Mouse (Mus musculus): ENCODE measurements around the gene Dnaja2. TPM values are rescaled to one million over a fixed set of nuclear protein-coding genes. Genes with fewer than 3 reads are reported as not detected.

The Dnaja2 gene
- polyA plus RNA-seq, 1 experiment from 2014 or later, result 166 TPM

DNA sequence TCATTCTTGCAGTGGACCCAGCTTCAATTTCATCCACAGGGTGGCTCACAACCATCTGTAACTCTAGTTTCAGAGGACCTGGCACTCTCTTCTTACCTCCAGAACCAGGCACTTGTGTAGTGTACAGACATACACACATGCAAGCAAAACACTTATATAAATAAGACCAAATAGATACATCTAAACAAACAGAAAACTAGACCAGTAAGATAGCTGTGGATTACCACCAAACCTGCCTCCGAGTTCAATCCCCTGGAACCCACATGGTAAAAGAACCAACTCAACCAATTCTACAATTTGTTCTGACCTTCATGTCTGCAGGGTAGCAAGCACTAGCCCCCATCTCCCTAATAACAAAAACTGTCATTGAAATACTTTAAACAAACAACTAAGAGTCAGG, 3.2 kb downstream of the Dnaja2 start:
- Histone ChIP-seq H3K4me3 (replicated peaks) (no peak overlapping the region), H3K4me1 (peaks cover 21% of the 10 kb centered on the region; the same call in 1 of the 2 replicates), H3K9me3 (replicated peaks) (no peaks in the 10 kb centered on the region), H3K36me3 (peaks cover 65% of the 10 kb centered on the region), H3K9ac (no peak overlapping the region), H3K27ac (no peak overlapping the region), H3K4me2 (no peak overlapping the region), H3K27me3 (no peaks in the 10 kb centered on the region)
- WGBS, result 91% methylated on average over 1 of the region's 1 CpGs
- ATAC-seq (replicated peaks; ENCODE audit: low FRiP score), result no peak

DNA sequence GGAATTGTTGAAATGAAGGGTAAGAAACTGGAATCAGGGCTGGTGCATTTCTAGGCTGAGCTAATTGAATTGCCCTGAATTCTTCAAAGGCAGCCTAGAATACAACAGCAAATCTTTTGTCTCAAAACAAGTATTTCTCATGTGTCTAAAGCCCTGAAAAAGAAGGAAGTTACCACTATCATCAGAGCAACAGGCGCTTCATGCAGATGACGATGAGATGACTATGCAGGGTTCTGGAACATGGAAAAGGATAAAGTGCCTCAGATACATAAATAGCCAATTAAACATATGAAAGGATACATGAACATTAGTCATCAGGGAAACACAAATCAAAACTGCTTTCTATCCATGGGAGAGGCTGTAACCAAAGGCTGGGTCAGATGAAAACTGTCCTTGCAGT, 18.8 kb downstream of the Dnaja2 start:
- Histone ChIP-seq H3K4me1 (no peaks in the 10 kb centered on the region), H3K9ac (no peak overlapping the region), H3K4me3 (replicated peaks) (no peak overlapping the region), H3K27ac (no peak overlapping the region), H3K27me3 (no peaks in the 10 kb centered on the region), H3K36me3 (peaks cover 73% of the 10 kb centered on the region), H3K9me3 (replicated peaks) (no peaks in the 10 kb centered on the region), H3K4me2 (no peak overlapping the region)
- no peak for ATAC-seq (replicated peaks; ENCODE audit: low FRiP score)
- WGBS, result 94% methylated on average over 2 of the region's 2 CpGs

DNA sequence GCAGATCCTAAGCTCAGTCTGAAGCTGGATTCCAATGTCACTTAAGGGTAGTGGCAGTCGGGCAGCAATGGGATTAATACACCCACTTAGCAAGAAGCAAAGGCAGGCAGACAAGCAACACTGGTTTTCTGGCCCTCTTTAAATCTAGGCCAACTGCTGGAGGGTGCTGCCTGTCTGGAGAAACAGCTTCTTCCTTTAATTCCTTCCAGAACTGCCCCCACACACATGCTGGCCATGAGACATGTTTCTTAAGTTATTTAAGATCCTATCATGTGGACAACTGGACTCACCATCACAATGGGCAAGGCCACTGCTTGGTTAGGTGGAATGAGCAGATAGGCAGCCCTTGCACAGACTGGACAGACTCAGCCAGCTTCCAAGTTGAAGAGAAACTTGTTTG, 21.0 kb downstream of the Dnaja2 start:
- Histone ChIP-seq H3K9ac (no peak overlapping the region), H3K4me1 (no peaks in the 10 kb centered on the region), H3K4me3 (replicated peaks) (no peak overlapping the region), H3K4me2 (no peak overlapping the region), H3K27ac (no peak overlapping the region; the same call in 1 of the 2 replicates), H3K27me3 (no peaks in the 10 kb centered on the region), H3K9me3 (replicated peaks) (no peaks in the 10 kb centered on the region), H3K36me3 (peaks cover 62% of the 10 kb centered on the region)
- 94% methylated on average over 1 of the region's 1 CpGs for WGBS
- no peak for ATAC-seq (replicated peaks; ENCODE audit: low FRiP score)

DNA sequence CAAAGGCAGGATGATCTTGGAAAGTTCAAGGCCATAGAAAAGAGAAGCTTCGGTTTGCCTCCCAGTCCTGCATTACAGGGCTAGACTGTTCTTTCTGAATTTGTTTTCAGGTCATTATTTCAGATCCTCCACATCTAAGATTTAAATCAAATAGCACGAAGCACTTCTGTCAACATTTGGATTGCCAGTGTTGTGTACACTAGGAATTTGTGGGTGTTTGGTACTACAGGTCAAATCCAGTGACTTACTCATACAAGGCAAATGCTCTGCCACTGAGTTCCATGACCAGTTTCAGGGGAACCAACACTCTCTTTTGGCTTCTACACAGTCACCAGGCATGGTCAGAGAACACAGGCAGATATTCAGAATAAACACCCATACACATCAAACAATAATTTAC, 21.7 kb downstream of the Dnaja2 start:
- Histone ChIP-seq H3K27ac (no peak overlapping the region), H3K36me3 (peaks cover 54% of the 10 kb centered on the region), H3K4me3 (replicated peaks) (no peak overlapping the region), H3K4me2 (no peak overlapping the region), H3K4me1 (no peaks in the 10 kb centered on the region), H3K9ac (no peak overlapping the region), H3K9me3 (replicated peaks) (no peaks in the 10 kb centered on the region), H3K27me3 (no peaks in the 10 kb centered on the region)
- 95% methylated on average over 2 of the region's 2 CpGs for WGBS
- no peak for ATAC-seq (replicated peaks; ENCODE audit: low FRiP score)

- H3K4me3 ChIP-seq (replicated peaks), result no peak overlapping the region
- H3K9ac ChIP-seq, result no peak overlapping the region
- 84% methylated on average over 4 of the region's 4 CpGs for WGBS
- no peak overlapping the region for H3K27ac ChIP-seq
- H3K9me3 ChIP-seq (replicated peaks), result no peaks in the 10 kb centered on the region
- no peak overlapping the region for H3K4me2 ChIP-seq
- ATAC-seq (replicated peaks; ENCODE audit: low FRiP score), result no peak
- H3K36me3 ChIP-seq, result peaks cover 48% of the 10 kb centered on the region
- no peaks in the 10 kb centered on the region for H3K4me1 ChIP-seq
- no peaks in the 10 kb centered on the region for H3K27me3 ChIP-seq
Observed at GRCm38 (mm10) chr8:85532843-85533242, 22.3 kb downstream of the Dnaja2 start.

GRCm38 (mm10) chr8:85531471-85531870, 23.7 kb downstream of the Dnaja2 start:
- Histone ChIP-seq H3K4me2 (no peak overlapping the region), H3K27me3 (no peaks in the 10 kb centered on the region), H3K9me3 (replicated peaks) (no peaks in the 10 kb centered on the region), H3K9ac (no peak overlapping the region), H3K4me3 (replicated peaks) (no peak overlapping the region), H3K4me1 (no peaks in the 10 kb centered on the region), H3K27ac (no peak overlapping the region), H3K36me3 (peaks cover 35% of the 10 kb centered on the region)
- 78% methylated on average over 3 of the region's 3 CpGs for whole genome bisulfite sequencing
- no peak for ATAC-seq (replicated peaks; ENCODE audit: low FRiP score)

- no peak overlapping the region for H3K4me2 ChIP-seq
- H3K27me3 ChIP-seq, result no peaks in the 10 kb centered on the region
- no peak for ATAC-seq (replicated peaks; ENCODE audit: low FRiP score)
- WGBS, result 93% methylated on average over 1 of the region's 1 CpGs
- no peaks in the 10 kb centered on the region for H3K9me3 ChIP-seq (replicated peaks)
- no peaks in the 10 kb centered on the region for H3K4me1 ChIP-seq
- H3K4me3 ChIP-seq (replicated peaks), result no peak overlapping the region
- H3K27ac ChIP-seq, result no peak overlapping the region
- peaks cover 27% of the 10 kb centered on the region for H3K36me3 ChIP-seq
- no peak overlapping the region for H3K9ac ChIP-seq
Observed at GRCm38 (mm10) chr8:85530717-85531116, 24.4 kb downstream of the Dnaja2 start.

DNA sequence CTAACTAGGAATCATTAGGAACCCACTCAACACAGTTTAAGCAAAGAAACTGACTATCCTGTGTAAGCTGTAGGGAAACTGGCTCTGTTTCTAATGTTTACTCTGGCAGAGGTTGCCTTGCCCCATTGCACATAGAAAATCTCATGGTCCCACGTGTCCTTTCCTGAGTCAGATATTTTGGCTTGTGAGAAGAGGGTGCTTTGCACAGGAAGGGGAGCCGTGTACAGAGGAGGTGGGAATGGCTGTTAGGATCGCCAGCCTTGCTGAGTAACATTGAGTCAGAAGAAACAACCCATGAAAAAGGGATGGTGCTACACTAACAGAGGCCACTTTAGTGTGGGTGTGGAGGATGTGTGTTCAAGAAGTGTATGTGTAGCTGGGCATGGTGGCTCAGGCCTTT, 26.2 kb downstream of the Dnaja2 start:
- Histone ChIP-seq H3K4me3 (replicated peaks) (no peak overlapping the region), H3K36me3 (peaks cover 14% of the 10 kb centered on the region; the same call in 1 of the 2 replicates), H3K9ac (no peak overlapping the region), H3K27ac (no peak overlapping the region), H3K27me3 (no peaks in the 10 kb centered on the region), H3K4me2 (no peak overlapping the region), H3K4me1 (no peaks in the 10 kb centered on the region), H3K9me3 (replicated peaks) (no peaks in the 10 kb centered on the region)
- 53% methylated on average over 3 of the region's 3 CpGs for WGBS
- no peak for ATAC-seq (replicated peaks; ENCODE audit: low FRiP score)

GRCm38 (mm10) chr8:85526105-85526504, 29.0 kb downstream of the Dnaja2 start:
- Histone ChIP-seq H3K4me2 (no peak overlapping the region), H3K9ac (no peak overlapping the region), H3K27ac (no peak overlapping the region), H3K9me3 (replicated peaks) (no peaks in the 10 kb centered on the region), H3K27me3 (no peaks in the 10 kb centered on the region), H3K36me3 (peaks cover 38% of the 10 kb centered on the region), H3K4me3 (replicated peaks) (no peak overlapping the region), H3K4me1 (no peaks in the 10 kb centered on the region)
- 27% methylated on average over 6 of the region's 6 CpGs for WGBS
- ATAC-seq (replicated peaks; ENCODE audit: low FRiP score), result no peak

GRCm38 (mm10) chr8:85524086-85524485, 31.1 kb downstream of the Dnaja2 start:
- Histone ChIP-seq H3K4me3 (replicated peaks) (no peak overlapping the region), H3K27ac (no peak overlapping the region), H3K9me3 (replicated peaks) (no peaks in the 10 kb centered on the region), H3K36me3 (peaks cover 46% of the 10 kb centered on the region), H3K4me1 (no peaks in the 10 kb centered on the region), H3K4me2 (no peak overlapping the region), H3K9ac (no peak overlapping the region), H3K27me3 (no peaks in the 10 kb centered on the region)
- no peak for ATAC-seq (replicated peaks; ENCODE audit: low FRiP score)
- WGBS, result 93% methylated on average over 7 of the region's 7 CpGs

- no peak overlapping the region for H3K4me3 ChIP-seq (replicated peaks)
- H3K27ac ChIP-seq, result no peak overlapping the region
- no peak overlapping the region for H3K4me2 ChIP-seq
- H3K9me3 ChIP-seq (replicated peaks), result no peaks in the 10 kb centered on the region
- no peak overlapping the region for H3K9ac ChIP-seq
- H3K27me3 ChIP-seq, result no peaks in the 10 kb centered on the region
- H3K36me3 ChIP-seq, result peaks cover 64% of the 10 kb centered on the region
- WGBS, result 90% methylated on average over 8 of the region's 8 CpGs
- ATAC-seq (replicated peaks; ENCODE audit: low FRiP score), result no peak
- H3K4me1 ChIP-seq, result no peaks in the 10 kb centered on the region
Observed at GRCm38 (mm10) chr8:85521332-85521731, 33.8 kb downstream of the Dnaja2 start.

DNA sequence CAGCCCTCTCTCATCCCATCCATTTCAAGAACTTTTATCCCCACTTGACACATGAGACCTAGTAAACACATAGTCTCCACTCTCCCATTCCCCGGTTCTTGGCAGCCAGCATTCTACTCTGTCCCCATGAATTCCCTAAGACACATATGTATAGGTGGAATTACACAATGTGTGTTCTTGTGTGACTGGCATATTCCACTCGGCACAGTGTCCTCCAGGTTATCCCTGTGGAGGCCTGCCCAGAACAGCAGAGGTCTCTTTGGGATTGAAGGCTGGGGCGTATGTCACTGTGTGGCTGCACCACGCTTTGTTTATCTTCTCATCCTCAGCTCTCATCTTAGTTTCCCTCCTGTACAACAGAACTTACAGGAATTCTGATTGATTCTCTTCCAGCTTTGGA, 34.6 kb downstream of the Dnaja2 start:
- Histone ChIP-seq H3K27me3 (no peaks in the 10 kb centered on the region), H3K4me3 (replicated peaks) (no peak overlapping the region), H3K4me1 (no peaks in the 10 kb centered on the region), H3K9me3 (replicated peaks) (no peaks in the 10 kb centered on the region), H3K4me2 (no peak overlapping the region), H3K27ac (no peak overlapping the region), H3K36me3 (peaks cover 68% of the 10 kb centered on the region), H3K9ac (no peak overlapping the region)
- 93% methylated on average over 4 of the region's 4 CpGs for WGBS
- ATAC-seq (replicated peaks; ENCODE audit: low FRiP score), result no peak

DNA sequence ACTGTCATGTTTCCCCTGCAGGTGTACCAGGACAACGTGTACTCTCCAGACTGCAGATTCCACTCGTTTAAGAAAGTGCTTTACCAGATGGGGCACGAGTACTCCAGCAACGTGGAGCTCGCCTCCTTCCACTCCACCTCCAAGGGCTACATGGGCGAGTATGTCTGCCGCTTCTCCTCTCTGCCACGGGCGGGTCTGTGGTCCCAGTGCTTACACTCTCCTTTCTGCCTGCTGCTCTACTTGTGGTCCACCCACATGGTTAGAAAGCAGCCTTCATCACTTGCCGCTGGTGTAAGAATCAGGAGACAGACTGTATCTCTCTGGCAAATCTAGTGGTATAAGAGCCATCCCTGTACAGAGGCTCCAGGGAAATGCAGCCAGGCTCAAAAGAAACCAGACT, 37.2 kb downstream of the Dnaja2 start:
- no peak overlapping the region for H3K9ac ChIP-seq
- H3K36me3 ChIP-seq, result peaks cover 72% of the 10 kb centered on the region
- H3K4me2 ChIP-seq, result no peak overlapping the region
- ATAC-seq (replicated peaks; ENCODE audit: low FRiP score), result no peak
- 88% methylated on average over 10 of the region's 10 CpGs for WGBS
- H3K9me3 ChIP-seq (replicated peaks), result no peaks in the 10 kb centered on the region
- no peaks in the 10 kb centered on the region for H3K27me3 ChIP-seq
- no peaks in the 10 kb centered on the region for H3K4me1 ChIP-seq
- H3K4me3 ChIP-seq (replicated peaks), result no peak overlapping the region
- H3K27ac ChIP-seq, result no peak overlapping the region

All from kidney, embryonic 15.5 days (tissue).